Mouse (Mus musculus): ENCODE measurements around the gene Tex33. TPM values are rescaled to one million over a fixed set of nuclear protein-coding genes. Genes with fewer than 3 reads are reported as not detected.
"Not testable (repeated sequence)": the region's sequence is repeated elsewhere in the genome, so short reads cannot be mapped to it uniquely, and the experiment has no call there.

Tex33 gene
- polyA plus RNA-seq, 3 experiments from 2014 or later = not detected

DNA sequence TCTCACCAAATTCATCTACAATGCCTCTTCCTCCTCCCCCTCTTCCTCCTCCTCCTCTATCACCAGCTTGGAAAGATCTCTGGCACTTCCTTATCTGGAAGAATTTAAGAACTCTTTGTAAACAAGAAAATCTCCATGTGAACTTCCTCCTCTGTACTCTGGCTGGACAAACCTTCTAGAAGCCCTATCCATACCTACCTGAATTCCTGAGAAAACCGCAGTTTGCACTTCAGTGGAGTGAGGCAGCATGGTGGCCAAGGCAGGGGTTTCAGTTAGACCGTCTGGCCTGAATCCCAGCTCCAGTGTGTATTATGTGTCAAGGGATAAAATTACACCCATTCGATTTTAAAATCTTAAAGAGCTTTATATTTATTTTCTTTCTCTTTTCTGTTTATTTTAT lies 22.9 kb downstream of the Tex33 start:
- ATAC-seq = no peak

GRCm38 (mm10) chr15:78369641-78370040 lies 26.1 kb downstream of the Tex33 start:
- no peak for ATAC-seq

GRCm38 (mm10) chr15:78368926-78369346 lies 26.8 kb downstream of the Tex33 start:
- ATAC-seq = no peak

DNA sequence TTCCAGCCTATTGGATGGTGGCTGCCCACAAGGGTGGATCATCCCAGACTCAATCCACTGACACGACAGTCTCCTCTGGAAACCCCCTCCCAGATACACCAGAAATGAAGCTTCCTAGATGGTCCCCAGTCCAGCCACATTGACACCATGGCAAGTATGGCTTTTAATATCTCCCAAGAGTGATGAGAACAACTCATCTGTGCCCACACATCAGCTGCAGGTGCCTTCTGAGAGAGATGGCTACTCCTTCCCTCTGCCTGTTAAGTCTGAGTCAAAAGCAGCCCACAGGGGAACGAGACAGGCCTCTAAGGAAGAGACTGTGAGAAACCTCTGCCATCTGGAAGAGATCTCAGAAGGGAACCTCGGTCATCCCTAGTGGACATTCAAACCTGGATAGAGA lies 27.9 kb downstream of the Tex33 start:
- ATAC-seq = no peak

GRCm38 (mm10) chr15:78366875-78367274 lies 28.8 kb downstream of the Tex33 start:
- no peak for ATAC-seq

- ATAC-seq = no peak
Observed at GRCm38 (mm10) chr15:78365916-78366315, 29.8 kb downstream of the Tex33 start.

DNA sequence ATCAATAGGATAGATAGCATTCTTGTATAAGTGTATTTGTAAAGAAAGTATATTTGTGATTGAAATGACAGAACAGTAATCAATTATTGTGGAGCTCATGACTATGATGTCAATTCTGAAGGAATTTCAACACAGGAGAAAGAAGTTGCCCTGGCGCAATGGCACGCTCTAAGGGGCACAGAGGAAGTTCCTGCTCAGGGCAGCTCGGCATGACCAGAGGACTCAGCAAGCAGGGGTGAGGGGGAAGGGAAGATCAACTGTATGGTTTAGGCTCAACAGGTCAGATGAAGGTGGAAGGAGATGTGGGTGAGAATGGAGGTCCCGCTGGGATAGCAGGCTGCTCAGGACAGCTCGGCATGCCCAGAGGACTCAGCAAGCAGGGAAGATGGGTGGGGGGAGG lies 40.2 kb downstream of the Tex33 start:
- ATAC-seq = no peak

DNA sequence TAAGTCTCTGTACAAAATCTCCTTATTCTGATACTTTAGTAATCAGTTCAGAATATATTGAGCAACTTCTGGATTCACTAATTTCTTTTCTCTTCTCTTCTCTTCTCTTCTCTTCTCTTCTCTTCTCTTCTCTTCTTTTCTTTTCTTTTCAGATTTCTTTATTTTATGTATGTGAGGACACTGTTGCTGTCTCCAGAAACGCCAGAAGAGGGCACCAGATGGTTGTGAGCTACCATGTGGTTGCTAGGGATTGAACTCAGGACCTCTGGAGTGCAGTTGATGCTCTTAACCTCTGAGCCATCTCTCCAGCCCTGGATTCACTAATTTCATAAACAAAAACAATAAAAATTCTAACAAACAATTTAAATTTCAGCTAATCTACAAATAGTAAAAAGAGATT lies 40.8 kb downstream of the Tex33 start:
- no peak for ATAC-seq

DNA sequence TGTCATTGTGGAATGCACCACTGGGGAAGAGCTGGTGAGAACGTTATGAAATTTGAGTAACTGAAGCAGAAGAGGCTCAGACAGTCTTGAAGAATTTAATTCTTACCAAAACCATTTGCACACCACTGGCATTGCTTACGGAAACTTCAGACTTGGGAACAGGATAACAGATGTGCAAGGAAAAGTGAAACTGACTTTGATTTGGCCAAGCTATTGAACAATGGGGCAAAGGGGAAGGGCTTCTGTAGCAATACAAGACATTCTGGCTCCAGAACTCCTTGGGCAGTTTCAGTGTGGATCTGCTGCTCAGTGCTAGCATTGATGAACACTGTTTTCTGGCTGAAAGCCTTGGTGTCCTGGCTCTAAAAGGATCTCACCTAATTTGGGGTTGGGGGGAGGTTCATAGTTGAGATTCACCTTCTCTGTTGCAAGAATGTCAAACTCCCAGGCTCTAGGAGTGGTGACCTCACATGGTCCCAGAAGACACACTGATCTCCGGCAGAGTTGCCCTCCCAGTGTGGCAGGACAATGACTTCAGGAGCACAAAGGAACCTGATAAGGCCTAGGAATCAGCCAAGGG lies 44.0 kb downstream of the Tex33 start:
- ATAC-seq = no peak

GRCm38 (mm10) chr15:78344567-78344966 lies 51.1 kb downstream of the Tex33 start:
- no peak for ATAC-seq

- ATAC-seq = no peak
Observed at GRCm38 (mm10) chr15:78343683-78344082, 52.0 kb downstream of the Tex33 start.

GRCm38 (mm10) chr15:78340919-78341318 lies 54.8 kb downstream of the Tex33 start:
- ATAC-seq = not testable (repeated sequence)

- not testable (repeated sequence) for ATAC-seq
Observed at GRCm38 (mm10) chr15:78339627-78340423, 55.9 kb downstream of the Tex33 start.

GRCm38 (mm10) chr15:78334380-78334779 lies 61.3 kb downstream of the Tex33 start:
- no peak for ATAC-seq

DNA sequence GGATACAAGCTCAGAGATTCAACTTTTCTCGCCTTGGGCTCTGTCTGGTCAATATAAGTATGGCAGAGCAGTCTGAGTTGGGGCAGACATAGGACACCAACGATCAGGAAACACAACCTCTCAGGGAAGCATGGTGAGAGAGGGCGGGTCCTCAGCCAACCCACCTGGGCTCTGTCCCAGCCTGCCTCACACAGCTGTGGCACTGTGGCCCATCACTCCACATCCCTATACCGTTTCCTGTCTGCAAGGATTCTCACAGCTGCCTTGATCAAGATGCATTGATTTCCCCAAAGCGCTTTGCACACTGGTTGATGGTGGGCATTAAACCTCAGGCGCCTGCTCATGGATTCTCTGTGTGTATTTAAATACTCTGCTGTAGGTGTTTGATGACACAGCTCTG lies 62.7 kb downstream of the Tex33 start:
- no peak for ATAC-seq

- no peak for ATAC-seq
Observed at GRCm38 (mm10) chr15:78331523-78332340, 64.0 kb downstream of the Tex33 start.

GRCm38 (mm10) chr15:78330706-78331105 lies 65.0 kb downstream of the Tex33 start:
- ATAC-seq = no peak

GRCm38 (mm10) chr15:78329972-78330371 lies 65.7 kb downstream of the Tex33 start:
- ATAC-seq = not testable (repeated sequence)

DNA sequence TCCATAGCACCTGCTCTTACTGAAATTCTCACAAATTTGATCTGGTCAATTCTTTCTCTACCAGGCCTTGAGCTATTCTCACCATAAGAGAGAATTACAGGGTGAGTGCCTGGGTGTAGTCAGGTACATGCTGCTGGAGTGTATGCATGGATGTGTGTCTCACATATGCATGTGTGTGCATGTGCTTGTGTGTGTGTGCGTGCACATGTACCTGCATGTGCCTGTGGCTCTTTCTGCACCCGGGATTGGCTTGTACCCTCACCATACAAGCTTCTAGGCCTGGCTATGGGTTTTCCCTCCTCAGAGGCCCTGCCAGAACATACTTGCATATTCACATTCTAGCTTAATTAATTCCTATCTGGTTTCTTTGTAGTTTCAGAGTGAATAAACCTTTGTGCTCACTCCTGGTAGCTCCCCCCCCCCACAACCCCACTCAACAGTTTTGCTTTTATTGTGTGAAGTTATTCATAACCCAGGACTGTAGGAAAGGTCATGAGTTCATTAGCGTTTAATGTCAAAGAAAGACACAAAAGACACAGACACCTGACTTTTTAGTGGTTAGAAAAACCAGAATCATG lies 67.1 kb downstream of the Tex33 start:
- no peak for ATAC-seq

All from inflammation-experienced regulatory T-cells, adult 6 months (primary cell).